Mouse (Mus musculus) gastrocnemius, postnatal 36 days (tissue): ENCODE data around the gene Dpm3. TPM values are rescaled to one million over a fixed set of nuclear protein-coding genes. Genes with fewer than 3 reads are reported as not detected.

Source experiments
- microRNA-seq, 2 experiments: library from miRNA; unstranded; fragments of <30 nt; microRNA quantifications; one replicate each; pipeline ENCODE4 v1.2.0; 2021
- total RNA-seq, 2 experiments: library from RNA; stranded (reverse); gene quantifications; 2 replicates each; pipeline ENCODE4 v1.2.3; 2021

Dpm3 gene
- total RNA-seq, 2 experiments from 2014 or later: 16.6 to 23.2 TPM

Small RNA genes within 50 kb of the gene (microRNA-seq; reads per million reads assigned to microRNA genes)
- gene Mir92b: 2.2 to 31.5 reads per million in 2 experiments

Other genes starting within 250 kb of the Dpm3 start
- 10 to 100 TPM; 14.8 to 15.7 TPM for gene Rusc1, start 166.0 kb upstream of the Dpm3 start, total RNA-seq
- not detected for gene Gm43738, start 158.3 kb upstream of the Dpm3 start, total RNA-seq
- gene Fdps, start 157.4 kb upstream of the Dpm3 start, total RNA-seq: 10 to 100 TPM; 23.2 to 27.5 TPM
- gene Pklr, start 123.2 kb upstream of the Dpm3 start, total RNA-seq: not detected
- under 1 TPM; 0.49 to 0.54 TPM for gene Hcn3, start 99.2 kb upstream of the Dpm3 start, total RNA-seq
- gene Clk2, start 94.6 kb upstream of the Dpm3 start, total RNA-seq: 10 to 100 TPM; 15.0 to 16.5 TPM
- 10 to 100 TPM; 33.8 to 36.0 TPM for gene Scamp3, start 81.9 kb upstream of the Dpm3 start, total RNA-seq
- gene Fam189b, start 76.2 kb upstream of the Dpm3 start, total RNA-seq: 10 to 100 TPM; 16.1 to 17.5 TPM
- 10 to 100 TPM; 18.2 to 18.6 TPM for gene Gba, start 56.4 kb upstream of the Dpm3 start, total RNA-seq
- 1 to 10 TPM; 6.9 to 8.0 TPM for gene Thbs3, start 44.2 kb upstream of the Dpm3 start, total RNA-seq
- gene Mtx1, start 32.3 kb upstream of the Dpm3 start, total RNA-seq: 10 to 100 TPM; 40.2 to 41.0 TPM
- under 1 TPM; 0.20 TPM for gene Muc1, start 30.3 kb upstream of the Dpm3 start, total RNA-seq
- gene Krtcap2, start 13.4 kb upstream of the Dpm3 start, total RNA-seq: 10 to 100 TPM; 58.3 to 63.3 TPM
- gene Trim46, start 13.0 kb upstream of the Dpm3 start, total RNA-seq: under 1 TPM; 0.15 to 0.17 TPM
- 1 to 10 TPM; 8.3 to 9.1 TPM for gene Slc50a1, start 11.2 kb downstream of the Dpm3 start, total RNA-seq
- 10 to 100 TPM; 10.1 to 11.5 TPM for gene Efna1, start 21.8 kb downstream of the Dpm3 start, total RNA-seq
- not detected for gene Efna3, start 63.6 kb downstream of the Dpm3 start, total RNA-seq
- gene Efna4, start 78.7 kb downstream of the Dpm3 start, total RNA-seq: under 1 TPM in 1 of 2 experiments, not detected in 1; 0.15 TPM
- gene Adam15, start 90.6 kb downstream of the Dpm3 start, total RNA-seq: 10 to 100 TPM; 15.8 to 23.2 TPM
- gene Dcst2, start 102.6 kb downstream of the Dpm3 start, total RNA-seq: not detected
- gene Dcst1, start 105.9 kb downstream of the Dpm3 start, total RNA-seq: not detected
- 10 to 100 TPM; 23.4 to 24.5 TPM for gene Zbtb7b, start 135.4 kb downstream of the Dpm3 start, total RNA-seq
- gene Lenep, start 143.4 kb downstream of the Dpm3 start, total RNA-seq: under 1 TPM in 1 of 2 experiments, not detected in 1; 0.25 TPM
- 10 to 100 TPM; 36.7 to 43.6 TPM for gene Flad1, start 152.5 kb downstream of the Dpm3 start, total RNA-seq
- gene Cks1b, start 159.0 kb downstream of the Dpm3 start, total RNA-seq: 1 to 10 TPM; 3.4 to 4.8 TPM
- 10 to 100 TPM; 20.2 TPM for gene Shc1, start 159.1 kb downstream of the Dpm3 start, total RNA-seq
- gene Pygo2, start 170.9 kb downstream of the Dpm3 start, total RNA-seq: 10 to 100 TPM in 1 of 2 experiments, 1 to 10 TPM in 1; 8.4 to 11.2 TPM
- gene Pbxip1, start 177.3 kb downstream of the Dpm3 start, total RNA-seq: 100 to 1,000 TPM; 190 to 193 TPM
- 1 to 10 TPM; 6.3 to 6.6 TPM for gene Pmvk, start 195.2 kb downstream of the Dpm3 start, total RNA-seq